Mouse (Mus musculus): Measurements from ENCODE around the gene Hes6.

Hes6 gene

GRCm38 (mm10) chr1:91436380-91437082, 22.7 kb upstream of the Hes6 start:
- TF ChIP-seq CTCF (conservative IDR thresholded peaks at IDR 0.05; ENCODE audit: low read length) (no peak), POU5F1 (IDR thresholded peaks at IDR 0.05; ENCODE audit: borderline replicate concordance, low read length) (no peak), NANOG (IDR thresholded peaks at IDR 0.05; ENCODE audit: borderline replicate concordance, low read length) (no peak)
- Histone ChIP-seq H3K9me3 (ENCODE audit: low read length) (peaks cover 5% of the 10 kb centered on the region; the same call in 1 of the 2 replicates), H3K4me1 (replicated peaks; ENCODE audit: low read depth, low read length) (no peaks in the 10 kb centered on the region), H3K27me3 (ENCODE audit: insufficient read depth, low read length) (peaks cover 8% of the 10 kb centered on the region; the same call in 1 of the 2 replicates), H3K4me3 (replicated peaks; ENCODE audit: low read length) (no peak overlapping the region), H3K36me3 (ENCODE audit: insufficient read depth, low read length) (no peaks in the 10 kb centered on the region)

GRCm38 (mm10) chr1:91435606-91436130, 21.8 kb upstream of the Hes6 start:
- Histone ChIP-seq H3K4me3 (replicated peaks; ENCODE audit: low read length) (no peak overlapping the region), H3K27me3 (ENCODE audit: insufficient read depth, low read length) (peaks cover 8% of the 10 kb centered on the region; the same call in 1 of the 2 replicates), H3K9me3 (ENCODE audit: low read length) (peaks cover 5% of the 10 kb centered on the region; the same call in 1 of the 2 replicates), H3K36me3 (ENCODE audit: insufficient read depth, low read length) (no peaks in the 10 kb centered on the region), H3K4me1 (replicated peaks; ENCODE audit: low read depth, low read length) (no peaks in the 10 kb centered on the region)
- TF ChIP-seq CTCF (conservative IDR thresholded peaks at IDR 0.05; ENCODE audit: low read length) (no peak), POU5F1 (IDR thresholded peaks at IDR 0.05; ENCODE audit: borderline replicate concordance, low read length) (no peak), NANOG (IDR thresholded peaks at IDR 0.05; ENCODE audit: borderline replicate concordance, low read length) (no peak)

GRCm38 (mm10) chr1:91434905-91435304, 21.1 kb upstream of the Hes6 start:
- no peaks in the 10 kb centered on the region for H3K4me1 ChIP-seq (replicated peaks; ENCODE audit: low read depth, low read length)
- peaks cover 8% of the 10 kb centered on the region; the same call in 1 of the 2 replicates for H3K27me3 ChIP-seq (ENCODE audit: insufficient read depth, low read length)
- peaks cover 5% of the 10 kb centered on the region; the same call in 1 of the 2 replicates for H3K9me3 ChIP-seq (ENCODE audit: low read length)
- TF ChIP-seq POU5F1 (IDR thresholded peaks at IDR 0.05; ENCODE audit: borderline replicate concordance, low read length) (no peak), CTCF (conservative IDR thresholded peaks at IDR 0.05; ENCODE audit: low read length) (no peak), NANOG (IDR thresholded peaks at IDR 0.05; ENCODE audit: borderline replicate concordance, low read length) (no peak)
- H3K36me3 ChIP-seq (ENCODE audit: insufficient read depth, low read length) = no peaks in the 10 kb centered on the region
- no peak overlapping the region for H3K4me3 ChIP-seq (replicated peaks; ENCODE audit: low read length)

GRCm38 (mm10) chr1:91430761-91431160, 16.9 kb upstream of the Hes6 start:
- no peak for TF ChIP-seq NANOG (IDR thresholded peaks at IDR 0.05; ENCODE audit: borderline replicate concordance, low read length)
- TF ChIP-seq CTCF (conservative IDR thresholded peaks at IDR 0.05; ENCODE audit: low read length) = no peak
- TF ChIP-seq POU5F1 (IDR thresholded peaks at IDR 0.05; ENCODE audit: borderline replicate concordance, low read length) = no peak
- H3K9me3 ChIP-seq (ENCODE audit: low read length) = peaks cover 5% of the 10 kb centered on the region; the same call in 1 of the 2 replicates
- H3K4me3 ChIP-seq (replicated peaks; ENCODE audit: low read length) = no peak overlapping the region
- H3K36me3 ChIP-seq (ENCODE audit: insufficient read depth, low read length) = no peaks in the 10 kb centered on the region
- H3K27me3 ChIP-seq (ENCODE audit: insufficient read depth, low read length) = peaks cover 7% of the 10 kb centered on the region; the same call in 1 of the 2 replicates
- no peaks in the 10 kb centered on the region for H3K4me1 ChIP-seq (replicated peaks; ENCODE audit: low read depth, low read length)

- no peak overlapping the region for H3K4me3 ChIP-seq (replicated peaks; ENCODE audit: low read length)
- no peak for TF ChIP-seq POU5F1 (IDR thresholded peaks at IDR 0.05; ENCODE audit: borderline replicate concordance, low read length)
- no peak for TF ChIP-seq CTCF (conservative IDR thresholded peaks at IDR 0.05; ENCODE audit: low read length)
- TF ChIP-seq NANOG (IDR thresholded peaks at IDR 0.05; ENCODE audit: borderline replicate concordance, low read length) = no peak
- peaks cover 5% of the 10 kb centered on the region; the same call in 1 of the 2 replicates for H3K9me3 ChIP-seq (ENCODE audit: low read length)
- H3K36me3 ChIP-seq (ENCODE audit: insufficient read depth, low read length) = no peaks in the 10 kb centered on the region
- no peaks in the 10 kb centered on the region for H3K4me1 ChIP-seq (replicated peaks; ENCODE audit: low read depth, low read length)
- H3K27me3 ChIP-seq (ENCODE audit: insufficient read depth, low read length) = peaks cover 14% of the 10 kb centered on the region
Observed at GRCm38 (mm10) chr1:91429212-91429611, 15.4 kb upstream of the Hes6 start.

- Histone ChIP-seq H3K36me3 (ENCODE audit: insufficient read depth, low read length) (no peaks in the 10 kb centered on the region), H3K4me1 (replicated peaks; ENCODE audit: low read depth, low read length) (peaks cover 3% of the 10 kb centered on the region), H3K27me3 (ENCODE audit: insufficient read depth, low read length) (peaks cover 20% of the 10 kb centered on the region), H3K9me3 (ENCODE audit: low read length) (peaks cover 1% of the 10 kb centered on the region; the same call in 1 of the 2 replicates), H3K4me3 (replicated peaks; ENCODE audit: low read length) (no peak overlapping the region)
- TF ChIP-seq NANOG (IDR thresholded peaks at IDR 0.05; ENCODE audit: borderline replicate concordance, low read length) = no peak
- TF ChIP-seq POU5F1 (IDR thresholded peaks at IDR 0.05; ENCODE audit: borderline replicate concordance, low read length) = no peak
- TF ChIP-seq CTCF (conservative IDR thresholded peaks at IDR 0.05; ENCODE audit: low read length) = peak; percentile 62
Observed at GRCm38 (mm10) chr1:91428614-91429013, 14.8 kb upstream of the Hes6 start.

- Histone ChIP-seq H3K36me3 (ENCODE audit: insufficient read depth, low read length) (no peaks in the 10 kb centered on the region), H3K9me3 (ENCODE audit: low read length) (no peaks in the 10 kb centered on the region), H3K4me3 (replicated peaks; ENCODE audit: low read length) (no peak overlapping the region), H3K27me3 (ENCODE audit: insufficient read depth, low read length) (peaks cover 32% of the 10 kb centered on the region), H3K4me1 (replicated peaks; ENCODE audit: low read depth, low read length) (peaks cover 6% of the 10 kb centered on the region)
- TF ChIP-seq NANOG (IDR thresholded peaks at IDR 0.05; ENCODE audit: borderline replicate concordance, low read length) (no peak), POU5F1 (IDR thresholded peaks at IDR 0.05; ENCODE audit: borderline replicate concordance, low read length) (no peak), CTCF (conservative IDR thresholded peaks at IDR 0.05; ENCODE audit: low read length) (no peak)
Observed at GRCm38 (mm10) chr1:91426397-91426796, 12.6 kb upstream of the Hes6 start.

GRCm38 (mm10) chr1:91420601-91421065, 6.8 kb upstream of the Hes6 start:
- Histone ChIP-seq H3K36me3 (ENCODE audit: insufficient read depth, low read length) (no peaks in the 10 kb centered on the region), H3K9me3 (ENCODE audit: low read length) (no peaks in the 10 kb centered on the region), H3K27me3 (ENCODE audit: insufficient read depth, low read length) (peaks cover 49% of the 10 kb centered on the region), H3K4me3 (replicated peaks; ENCODE audit: low read length) (no peak overlapping the region), H3K4me1 (replicated peaks; ENCODE audit: low read depth, low read length) (peaks cover 13% of the 10 kb centered on the region)
- no peak for TF ChIP-seq CTCF (conservative IDR thresholded peaks at IDR 0.05; ENCODE audit: low read length)
- no peak for TF ChIP-seq POU5F1 (IDR thresholded peaks at IDR 0.05; ENCODE audit: borderline replicate concordance, low read length)
- no peak for TF ChIP-seq NANOG (IDR thresholded peaks at IDR 0.05; ENCODE audit: borderline replicate concordance, low read length)

Data from E14TG2a.4 (cell line).